16 mouse cellular contexts compared by ENCODE assay signal in genomic region chr11:96302381-96303150, GRCm38 (mm10). TPM values are rescaled to one million over a fixed set of nuclear protein-coding genes. Genes with fewer than 3 reads are reported as not detected.
DNase-seq lines count a peak whose midpoint lies in the region; ATAC-seq and TF ChIP-seq lines count a peak whose summit lies in the region.
"Had no signal": no experiment of that assay in that cellular context is flagged by ENCODE, and none has a peak within 500 bp of the region (broad histone marks: within the 10 kb centered on the region; RNA-seq: fewer than 3 reads in every experiment).

No protein-coding gene starts in this region.

- H3K4me1 ChIP-seq in brown adipose tissue, adult 24 weeks (ENCODE audit: control insufficient read depth, insufficient read depth, insufficient read length, low read length), result no peaks in the 10 kb centered on the region; the same call in 1 of the 2 replicates
- no peaks in the 10 kb centered on the region for H3K4me1 ChIP-seq in hindbrain, embryonic 16.5 days (ENCODE audit: control insufficient read depth, insufficient read depth, low read depth, low read length)
- peaks cover 24% of the 10 kb centered on the region for H3K4me1 ChIP-seq in limb, embryonic 12.5 days (replicated peaks)

- H3K36me3 ChIP-seq in hindbrain, embryonic 16.5 days (ENCODE audit: control insufficient read depth, insufficient read depth, low read length), result no peaks in the 10 kb centered on the region
- no peaks in the 10 kb centered on the region for H3K36me3 ChIP-seq in limb, embryonic 12.5 days
- H3K36me3 ChIP-seq: forebrain, embryonic 15.5 days; G1E had no signal

- peak overlapping the region; percentile 57 for H3K9ac ChIP-seq in hindbrain, embryonic 16.5 days (ENCODE audit: low read depth, low read length)
- no peak overlapping the region for H3K9ac ChIP-seq in limb, embryonic 12.5 days (replicated peaks)
- H3K9ac ChIP-seq: forebrain, embryonic 15.5 days; liver, embryonic 14.5 days had no signal

- H3K27ac ChIP-seq in brown adipose tissue, adult 24 weeks (replicated peaks; ENCODE audit: low read depth, low read length), result no peak overlapping the region
- peak overlapping the region; percentile 60 for H3K27ac ChIP-seq in hindbrain, embryonic 16.5 days (ENCODE audit: low read depth, low read length)
- no peak overlapping the region for H3K27ac ChIP-seq in limb, embryonic 12.5 days
- no peak overlapping the region for H3K27ac ChIP-seq in layer of hippocampus, adult 2 months
- H3K27ac ChIP-seq: forebrain, embryonic 15.5 days; liver, embryonic 14.5 days had no signal

- peak; percentile 54 for DNase-seq in kidney, adult 18-20 months
- no peak for DNase-seq in kidney, adult 11 months
- no peak for DNase-seq in layer of hippocampus, adult 2 months (ENCODE audit: low spot score in 2 of 2)
- DNase-seq in cerebellum, postnatal 14 days, result no peak
- DNase-seq in spleen, postnatal 10 days (ENCODE audit: low spot score in 2 of 2), result no peak
- DNase-seq: right cerebral cortex, postnatal 25 days had no signal

- peaks cover 42% of the 10 kb centered on the region for H3K27me3 ChIP-seq in hindbrain, embryonic 16.5 days (replicated peaks; ENCODE audit: control insufficient read depth, insufficient read depth, low read length)
- H3K27me3 ChIP-seq in limb, embryonic 12.5 days, result peaks cover 100% of the 10 kb centered on the region

- 0 out of 2 replicates have a peak overlapping the region, but pooled peaks have one; percentile 64 for H3K4me3 ChIP-seq in brown adipose tissue, adult 24 weeks (ENCODE audit: insufficient read depth, low read depth, low read length)
- H3K4me3 ChIP-seq in hindbrain, embryonic 16.5 days (ENCODE audit: low read length), result peak overlapping the region; percentile 43
- H3K4me3 ChIP-seq in limb, embryonic 12.5 days (replicated peaks), result no peak overlapping the region
- no peak overlapping the region for H3K4me3 ChIP-seq in layer of hippocampus, adult 2 months
- H3K4me3 ChIP-seq: forebrain, embryonic 15.5 days had no signal

- H3K9me3 ChIP-seq in hindbrain, embryonic 16.5 days (ENCODE audit: control insufficient read depth, low read length), result no peaks in the 10 kb centered on the region
- H3K9me3 ChIP-seq in limb, embryonic 12.5 days, result no peaks in the 10 kb centered on the region
- H3K9me3 ChIP-seq: forebrain, embryonic 15.5 days had no signal

- no peak for ATAC-seq in hindbrain, embryonic 16.5 days
- no peak for ATAC-seq in limb, embryonic 12.5 days (ENCODE audit: insufficient number of reproducible peaks, insufficient read depth, low FRiP score, low TSS enrichment, low read depth)
- ATAC-seq: forebrain, embryonic 15.5 days had no signal

- WGBS in hindbrain, embryonic 16.5 days, result 5% methylated on average over 23 of the region's 23 CpGs
- 6% methylated on average over 23 of the region's 23 CpGs for WGBS in limb, embryonic 12.5 days

- no peak for TF ChIP-seq CTCF in layer of hippocampus, adult 2 months (conservative IDR thresholded peaks at IDR 0.05)

- peak overlapping the region; percentile 62 for H3K4me2 ChIP-seq in hindbrain, embryonic 16.5 days (ENCODE audit: low read length)
- H3K4me2 ChIP-seq in limb, embryonic 12.5 days, result peak overlapping the region; percentile 44; the same call in 1 of the 2 replicates
- H3K4me2 ChIP-seq: forebrain, embryonic 15.5 days had no signal

RNA-seq across cellular contexts. Expression of gene Hoxb5, which starts 0.6 kb away (rescaled TPM):
- 1.1 and 1.2 TPM in 2 replicates for polyA plus RNA-seq in brown adipose tissue, adult 24 weeks (2012; ENCODE audit: insufficient read depth, insufficient read length, missing spikeins)
- 120 and 133 TPM in 2 replicates for polyA plus RNA-seq in hindbrain, embryonic 16.5 days (2015; fragmentation: Nextera tagmentation; extraction: Ambion mirVana)
- polyA plus RNA-seq in limb, embryonic 12.5 days (2016; fragmentation: Nextera tagmentation; extraction: Ambion mirVana), result 0.83 and 2.1 TPM in 2 replicates
- total RNA-seq in layer of hippocampus, adult 2 months (2021), result not detected
- total RNA-seq: left cerebral cortex, postnatal 14 days had no signal
- polyA plus RNA-seq: C2C12; forebrain, embryonic 15.5 days; midbrain, embryonic 14.5 days had no signal

RNA-seq across cellular contexts. Expression of gene Hoxb6, which starts 10.3 kb away (rescaled TPM):
- 0.91 and 1.9 TPM in 2 replicates for polyA plus RNA-seq in brown adipose tissue, adult 24 weeks (2012; ENCODE audit: insufficient read depth, insufficient read length, missing spikeins)
- polyA plus RNA-seq in hindbrain, embryonic 16.5 days (2015; fragmentation: Nextera tagmentation; extraction: Ambion mirVana), result 49.9 and 53.3 TPM in 2 replicates
- 1.0 and 1.1 TPM in 2 replicates for polyA plus RNA-seq in limb, embryonic 12.5 days (2016; fragmentation: Nextera tagmentation; extraction: Ambion mirVana)
- total RNA-seq in layer of hippocampus, adult 2 months (2021), result not detected
- total RNA-seq: G1E; heart, postnatal 10 days; left cerebral cortex, postnatal 14 days had no signal
- polyA plus RNA-seq: forebrain, embryonic 15.5 days; midbrain, embryonic 14.5 days had no signal

RNA-seq across cellular contexts. Expression of gene Hoxb4, which starts 15.5 kb away (rescaled TPM):
- polyA plus RNA-seq in brown adipose tissue, adult 24 weeks (2012; ENCODE audit: insufficient read depth, insufficient read length, missing spikeins), result 6.0 and 6.4 TPM in 2 replicates
- 2.5 and 3.3 TPM in 2 replicates for polyA plus RNA-seq in hindbrain, embryonic 16.5 days (2015; fragmentation: Nextera tagmentation; extraction: Ambion mirVana)
- polyA plus RNA-seq in limb, embryonic 12.5 days (2016; fragmentation: Nextera tagmentation; extraction: Ambion mirVana), result 0.56 and 0.73 TPM in 2 replicates
- not detected for total RNA-seq in layer of hippocampus, adult 2 months (2021)
- total RNA-seq: G1E; left cerebral cortex, postnatal 14 days had no signal
- polyA plus RNA-seq: forebrain, embryonic 15.5 days; midbrain, embryonic 14.5 days had no signal

RNA-seq across cellular contexts. Expression of gene Hoxb7, which starts 16.1 kb away (rescaled TPM):
- 2.1 and 2.6 TPM in 2 replicates for polyA plus RNA-seq in brown adipose tissue, adult 24 weeks (2012; ENCODE audit: insufficient read depth, insufficient read length, missing spikeins)
- polyA plus RNA-seq in hindbrain, embryonic 16.5 days (2015; fragmentation: Nextera tagmentation; extraction: Ambion mirVana), result 29.3 and 33.1 TPM in 2 replicates
- 1.8 and 2.1 TPM in 2 replicates for polyA plus RNA-seq in limb, embryonic 12.5 days (2016; fragmentation: Nextera tagmentation; extraction: Ambion mirVana)
- total RNA-seq in layer of hippocampus, adult 2 months (2021), result not detected
- total RNA-seq: G1E; heart, postnatal 10 days; left cerebral cortex, postnatal 14 days had no signal
- polyA plus RNA-seq: forebrain, embryonic 15.5 days; G1E; midbrain, embryonic 14.5 days had no signal

RNA-seq across cellular contexts. Expression of gene Hoxb3, which starts 20.6 kb away (rescaled TPM):
- 1.7 and 2.0 TPM in 2 replicates for polyA plus RNA-seq in brown adipose tissue, adult 24 weeks (2012; ENCODE audit: insufficient read depth, insufficient read length, missing spikeins)
- 4.8 and 5.6 TPM in 2 replicates for polyA plus RNA-seq in hindbrain, embryonic 16.5 days (2015; fragmentation: Nextera tagmentation; extraction: Ambion mirVana)
- 0.55 and 0.68 TPM in 2 replicates for polyA plus RNA-seq in limb, embryonic 12.5 days (2016; fragmentation: Nextera tagmentation; extraction: Ambion mirVana)
- total RNA-seq in layer of hippocampus, adult 2 months (2021), result not detected
- total RNA-seq: left cerebral cortex, postnatal 14 days had no signal
- polyA plus RNA-seq: C2C12; forebrain, embryonic 15.5 days; midbrain, embryonic 14.5 days had no signal

Comparison
In these comparisons a context has a peak if more than half of its experiments do, and no peak if none do; other contexts are left out.
1. H3K4me3 ChIP-seq: peak in brown adipose tissue, adult 24 weeks (single experiment) and hindbrain, embryonic 16.5 days (single experiment); none in limb, embryonic 12.5 days (single experiment) and layer of hippocampus, adult 2 months (single experiment).
2. RNA of gene Hoxb5, which starts 0.6 kb away (polyA plus RNA-seq): 120 to 133 TPM in hindbrain, embryonic 16.5 days; 1.1 to 1.2 TPM in brown adipose tissue, adult 24 weeks and 0.83 to 2.1 TPM in limb, embryonic 12.5 days; every median in the first group is over 10 times any median in the second.
3. RNA of gene Hoxb6, which starts 10.3 kb away (polyA plus RNA-seq): 49.9 to 53.3 TPM in hindbrain, embryonic 16.5 days; 1.0 to 1.1 TPM in limb, embryonic 12.5 days and 0.91 to 1.9 TPM in brown adipose tissue, adult 24 weeks; every median in the first group is over 10 times any median in the second.